Mouse (Mus musculus) hindbrain, embryonic 16.5 days (tissue): ENCODE results near the gene Armc5. TPM values are rescaled to one million over a fixed set of nuclear protein-coding genes. Genes with fewer than 3 reads are reported as not detected.

ENCODE experiments used
- ATAC-seq: fragments of 200-750 bp; cut with Nextera tagmentation; 2 replicates; pipeline ENCODE4 v1.8.0; 2017; ENCODE audit warnings: moderate TSS enrichment, moderate library complexity
- H3K27ac ChIP-seq: fragments of 300-500 bp; sonication (generic); 2 replicates; pipeline ENCODE4 v1.5.1; 2014; ENCODE audit warnings: low read depth, mild to moderate bottlenecking, control low read depth, low read length, moderate library complexity
- H3K27me3 ChIP-seq: fragments of 300-500 bp; sonication (generic); replicated peaks from 2 replicates; pipeline ENCODE4 v1.6.1; 2014; ENCODE audit warnings: low read length; ENCODE audit not compliant: control insufficient read depth, insufficient read depth
- H3K36me3 ChIP-seq: fragments of 300-500 bp; sonication (generic); 2 replicates; pipeline ENCODE4 v1.6.1; 2014; ENCODE audit warnings: mild to moderate bottlenecking, low read length, moderate library complexity, mixed read lengths; ENCODE audit not compliant: control insufficient read depth, insufficient read depth
- H3K4me1 ChIP-seq: fragments of 300-500 bp; sonication (generic); 2 replicates; pipeline ENCODE4 v1.6.1; 2014; ENCODE audit warnings: low read depth, low read length; ENCODE audit not compliant: control insufficient read depth, insufficient read depth
- H3K4me2 ChIP-seq: fragments of 300-500 bp; sonication (generic); 2 replicates; pipeline ENCODE4 v1.6.1; 2014; ENCODE audit warnings: mild to moderate bottlenecking, low read length, control low read depth, moderate library complexity
- H3K4me3 ChIP-seq: fragments of 300-500 bp; sonication (generic); 2 replicates; pipeline ENCODE4 v1.5.1; 2014; ENCODE audit warnings: mild to moderate bottlenecking, low read length, control low read depth, moderate library complexity
- H3K9ac ChIP-seq: fragments of 300-500 bp; sonication (generic); 2 replicates; pipeline ENCODE4 v1.6.1; 2014; ENCODE audit warnings: low read depth, mild to moderate bottlenecking, control low read depth, low read length, moderate library complexity
- H3K9me3 ChIP-seq: fragments of 300-500 bp; sonication (generic); 2 replicates; pipeline ENCODE4 v1.6.1; 2014; ENCODE audit warnings: mild to moderate bottlenecking, low read length, moderate library complexity; ENCODE audit not compliant: control insufficient read depth
- WGBS: fragments of 180-500 bp; shearing (Covaris S2); extraction: QIAGEN DNeasy Blood & Tissue Kit; methylation state at CpG from one replicate; pipeline ENCODE4 v1.1.7; 2014; 5-methylcytosine and 5-hydroxymethylcytosine counted together
- polyA plus RNA-seq: library from polyadenylated mRNA; unstranded; fragments of >200 nt; fragmentation: Nextera tagmentation; extraction: Ambion mirVana; gene quantifications from 2 replicates; pipeline ENCODE4 v1.2.1, GENCODE M21; 2015

Gene Armc5
- 12.0 and 14.1 TPM in 2 replicates for polyA plus RNA-seq

DNA sequence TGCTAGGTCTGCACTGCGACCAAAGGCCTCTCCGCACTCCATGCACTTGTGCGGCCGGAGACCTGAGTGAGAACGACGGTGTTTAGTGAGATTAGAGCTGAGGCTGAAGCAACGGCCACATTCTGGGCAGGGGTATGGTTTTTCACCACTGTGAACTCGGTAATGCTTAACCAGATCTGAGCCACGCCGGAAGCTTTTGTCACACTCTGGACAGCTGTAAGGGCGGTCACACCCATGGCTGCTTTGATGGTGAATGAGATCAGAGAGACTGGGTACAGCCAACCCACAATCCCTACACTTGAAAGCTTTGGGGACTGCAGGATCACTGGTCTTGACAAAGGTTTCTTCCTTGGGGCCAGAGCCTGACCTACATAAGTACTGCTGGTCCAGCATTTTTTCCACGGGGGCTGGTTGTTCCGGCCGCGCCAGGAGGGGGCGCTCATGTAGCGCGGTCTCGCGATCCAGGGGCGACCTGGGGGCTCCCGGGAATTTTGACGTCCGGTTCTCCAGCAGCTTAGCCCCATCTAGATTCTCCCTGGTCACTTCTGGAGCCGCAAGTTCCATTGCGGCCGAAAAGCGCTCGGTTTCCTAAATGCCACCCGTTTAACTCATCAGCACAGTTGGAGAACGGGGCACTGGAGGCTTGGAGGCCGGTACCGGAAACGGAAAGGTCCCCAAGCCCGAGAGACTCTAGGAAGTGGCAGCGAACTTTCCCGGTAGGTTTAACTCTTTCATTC lies at the start of gene Armc5:
Armc5 (plus strand) TSS at position 487 of the 737 bp plus-strand sequence.
- Histone ChIP-seq H3K27ac (peak within 1 kb of the TSS; percentile 99), H3K9ac (peak within 1 kb of the TSS; percentile 91), H3K27me3 (no peaks in the 10 kb centered on the region), H3K4me2 (peak within 1 kb of the TSS; percentile 91), H3K4me3 (peak within 1 kb of the TSS; percentile 78), H3K36me3 (peaks cover 7% of the 10 kb centered on the region; the same call in 1 of the 2 replicates), H3K4me1 (peaks cover 24% of the 10 kb centered on the region), H3K9me3 (no peaks in the 10 kb centered on the region)
- 25% methylated on average over 37 of the region's 37 CpGs for WGBS
- ATAC-seq: no peak

DNA sequence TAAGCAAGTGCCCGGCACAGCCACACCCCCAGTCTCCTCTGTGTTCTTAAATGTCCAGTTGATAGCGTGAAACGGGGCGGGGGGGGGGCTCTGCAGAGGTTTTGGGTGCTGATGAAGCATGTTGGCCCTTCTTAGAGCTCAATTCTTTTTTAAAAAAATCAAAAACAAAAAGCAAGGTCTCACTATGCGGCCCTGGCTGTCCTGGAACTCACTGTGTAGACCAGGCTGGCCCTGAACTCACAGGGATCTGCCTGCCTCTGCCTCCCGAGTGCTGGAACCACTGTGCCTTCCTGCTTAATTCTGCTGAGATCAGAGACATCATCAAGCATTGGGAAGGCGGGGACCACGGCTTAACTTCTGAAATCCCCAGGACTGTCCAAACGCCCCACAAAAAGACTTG lies 35.5 kb upstream of the Armc5 start:
- Histone ChIP-seq H3K4me2 (no peak overlapping the region), H3K36me3 (no peaks in the 10 kb centered on the region), H3K27ac (no peak overlapping the region), H3K4me3 (no peak overlapping the region), H3K4me1 (no peaks in the 10 kb centered on the region), H3K9ac (no peak overlapping the region), H3K27me3 (no peaks in the 10 kb centered on the region), H3K9me3 (no peaks in the 10 kb centered on the region)
- no peak for ATAC-seq
- WGBS: 90% methylated on average over 9 of the region's 9 CpGs

- H3K27ac ChIP-seq: no peak overlapping the region
- no peaks in the 10 kb centered on the region for H3K36me3 ChIP-seq
- H3K4me1 ChIP-seq: no peaks in the 10 kb centered on the region
- ATAC-seq: no peak
- H3K4me3 ChIP-seq: no peak overlapping the region
- WGBS: 85% methylated on average over 9 of the region's 9 CpGs
- no peak overlapping the region for H3K9ac ChIP-seq
- no peaks in the 10 kb centered on the region for H3K9me3 ChIP-seq
- no peaks in the 10 kb centered on the region for H3K27me3 ChIP-seq
- no peak overlapping the region for H3K4me2 ChIP-seq
Measured at GRCm38 (mm10) chr7:128203071-128203470, 34.1 kb upstream of the Armc5 start.

DNA sequence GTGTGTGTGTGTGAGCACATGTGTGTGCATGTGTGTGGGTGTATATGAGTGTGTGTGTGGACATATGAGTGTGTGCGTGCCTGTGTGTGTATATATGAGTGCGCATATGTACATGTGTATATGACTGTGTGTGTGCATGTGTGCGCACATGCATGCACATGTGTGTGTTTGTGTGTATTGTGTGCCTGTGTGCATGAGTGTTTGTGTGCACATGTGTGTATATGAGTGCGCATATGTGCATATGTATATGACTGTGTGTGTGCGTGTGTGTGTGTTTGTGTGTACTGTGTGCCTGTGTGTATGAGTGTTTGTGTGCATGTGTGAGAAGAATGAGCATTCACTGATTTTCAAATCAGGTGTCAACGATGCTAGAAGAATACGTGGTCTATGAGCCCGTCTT lies 33.0 kb upstream of the Armc5 start:
- H3K27me3 ChIP-seq: no peaks in the 10 kb centered on the region
- no peak overlapping the region for H3K4me3 ChIP-seq
- no peak overlapping the region for H3K4me2 ChIP-seq
- H3K9me3 ChIP-seq: no peaks in the 10 kb centered on the region
- ATAC-seq: no peak
- H3K27ac ChIP-seq: no peak overlapping the region
- 83% methylated on average over 8 of the region's 8 CpGs for WGBS
- no peaks in the 10 kb centered on the region for H3K4me1 ChIP-seq
- no peaks in the 10 kb centered on the region for H3K36me3 ChIP-seq
- no peak overlapping the region for H3K9ac ChIP-seq

DNA sequence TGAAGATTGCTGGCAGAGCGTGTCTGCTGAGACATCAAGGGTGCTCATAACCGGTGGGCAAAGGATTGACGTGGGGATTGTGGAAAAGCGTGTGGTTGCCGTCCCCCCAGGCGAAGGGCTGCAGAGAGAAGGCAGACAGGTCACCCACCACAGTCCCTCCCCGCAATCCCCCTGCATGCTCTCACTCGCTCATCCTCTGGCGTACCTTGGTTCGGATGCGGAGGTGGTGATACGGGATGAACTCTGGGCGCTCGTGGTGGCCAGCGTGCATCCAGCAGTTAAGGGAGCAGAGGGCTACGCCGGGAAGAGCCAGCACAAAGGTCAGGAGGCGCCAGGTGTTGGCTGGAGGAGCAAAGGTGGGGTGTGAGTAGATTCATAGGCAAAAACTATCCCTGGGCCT lies 31.4 kb upstream of the Armc5 start:
- Histone ChIP-seq H3K4me2 (no peak overlapping the region), H3K36me3 (no peaks in the 10 kb centered on the region), H3K4me3 (no peak overlapping the region), H3K9me3 (no peaks in the 10 kb centered on the region), H3K27ac (no peak overlapping the region), H3K4me1 (no peaks in the 10 kb centered on the region), H3K27me3 (no peaks in the 10 kb centered on the region), H3K9ac (no peak overlapping the region)
- 89% methylated on average over 18 of the region's 18 CpGs for WGBS
- no peak for ATAC-seq

- no peaks in the 10 kb centered on the region for H3K4me1 ChIP-seq
- 82% methylated on average over 6 of the region's 6 CpGs for WGBS
- H3K4me2 ChIP-seq: no peak within 1 kb of the TSS
- no peak within 1 kb of the TSS for H3K27ac ChIP-seq
- H3K36me3 ChIP-seq: no peaks in the 10 kb centered on the region
- no peak for ATAC-seq
- H3K9me3 ChIP-seq: no peaks in the 10 kb centered on the region
- no peak within 1 kb of the TSS for H3K9ac ChIP-seq
- H3K27me3 ChIP-seq: no peaks in the 10 kb centered on the region
- H3K4me3 ChIP-seq: no peak within 1 kb of the TSS
Measured at GRCm38 (mm10) chr7:128206152-128206551, 31.0 kb upstream of the Armc5 start, which contains the start of gene Cox6a2. TSS of gene Cox6a2 (minus strand) at chr7:128206387.

DNA sequence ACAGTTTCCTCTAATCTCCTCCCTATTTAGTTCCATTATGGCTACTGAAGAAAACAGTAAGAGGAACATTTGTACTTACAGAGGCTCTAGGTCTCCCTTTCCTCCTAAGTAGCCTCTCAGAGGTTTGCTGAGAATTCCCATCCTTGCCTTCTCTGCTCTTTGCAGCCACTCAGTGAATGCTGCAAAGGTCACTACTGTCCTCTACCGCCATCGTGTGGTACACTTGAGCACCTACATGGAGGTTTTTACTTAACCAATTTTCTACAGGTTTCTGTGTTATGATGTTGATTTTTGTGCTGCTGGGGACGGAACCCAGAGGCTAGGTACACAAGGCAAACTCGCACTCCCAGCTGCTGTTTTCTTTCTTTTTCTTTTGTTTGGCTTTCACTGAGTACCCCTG lies 29.0 kb upstream of the Armc5 start:
- Histone ChIP-seq H3K36me3 (no peaks in the 10 kb centered on the region), H3K9ac (no peak overlapping the region), H3K27ac (no peak overlapping the region), H3K4me2 (no peak overlapping the region), H3K9me3 (no peaks in the 10 kb centered on the region), H3K4me1 (no peaks in the 10 kb centered on the region), H3K4me3 (no peak overlapping the region), H3K27me3 (no peaks in the 10 kb centered on the region)
- no peak for ATAC-seq
- WGBS: 7% methylated on average over 4 of the region's 4 CpGs

DNA sequence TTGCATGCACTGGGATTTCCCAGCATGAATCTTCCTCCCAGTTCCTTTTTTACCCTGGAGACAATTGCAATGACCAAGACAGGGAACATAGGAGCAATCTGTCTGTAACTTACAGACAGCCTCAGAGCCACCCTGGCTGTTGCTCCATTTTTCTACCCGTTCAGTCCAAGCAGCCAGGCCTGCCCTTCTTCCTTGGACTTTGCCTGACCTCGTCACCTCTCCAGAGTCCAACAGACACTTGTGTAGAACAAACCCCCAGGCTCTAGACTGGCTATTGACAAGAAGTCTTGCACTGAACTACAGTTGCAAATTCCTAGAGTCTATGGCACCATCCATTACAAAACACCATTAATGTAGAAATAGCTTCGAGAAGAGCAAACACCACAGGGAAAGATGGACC lies 27.3 kb upstream of the Armc5 start:
- H3K4me3 ChIP-seq: no peak overlapping the region
- ATAC-seq: no peak
- 65% methylated on average over 3 of the region's 3 CpGs for WGBS
- H3K9me3 ChIP-seq: no peaks in the 10 kb centered on the region
- H3K36me3 ChIP-seq: no peaks in the 10 kb centered on the region
- no peaks in the 10 kb centered on the region for H3K27me3 ChIP-seq
- H3K4me1 ChIP-seq: no peaks in the 10 kb centered on the region
- no peak overlapping the region for H3K9ac ChIP-seq
- no peak overlapping the region for H3K4me2 ChIP-seq
- H3K27ac ChIP-seq: no peak overlapping the region

GRCm38 (mm10) chr7:128219952-128220351 lies 17.2 kb upstream of the Armc5 start:
- H3K9ac ChIP-seq: no peak overlapping the region
- H3K27me3 ChIP-seq: no peaks in the 10 kb centered on the region
- ATAC-seq: no peak
- 84% methylated on average over 4 of the region's 4 CpGs for WGBS
- no peak overlapping the region for H3K27ac ChIP-seq
- H3K4me2 ChIP-seq: no peak overlapping the region
- H3K36me3 ChIP-seq: no peaks in the 10 kb centered on the region
- no peaks in the 10 kb centered on the region for H3K4me1 ChIP-seq
- no peaks in the 10 kb centered on the region for H3K9me3 ChIP-seq
- no peak overlapping the region for H3K4me3 ChIP-seq
